Mouse (Mus musculus) lung, postnatal 10 days (tissue): ENCODE results near the gene Gprin2.
A peak's percentile ranks its signal among the peaks of the same experiment; 100 is the strongest.

ENCODE experiments used
- DNase-seq: peaks from one replicate; pipeline ENCODE4 v3.0.0; 2021

Gene Gprin2

DNA sequence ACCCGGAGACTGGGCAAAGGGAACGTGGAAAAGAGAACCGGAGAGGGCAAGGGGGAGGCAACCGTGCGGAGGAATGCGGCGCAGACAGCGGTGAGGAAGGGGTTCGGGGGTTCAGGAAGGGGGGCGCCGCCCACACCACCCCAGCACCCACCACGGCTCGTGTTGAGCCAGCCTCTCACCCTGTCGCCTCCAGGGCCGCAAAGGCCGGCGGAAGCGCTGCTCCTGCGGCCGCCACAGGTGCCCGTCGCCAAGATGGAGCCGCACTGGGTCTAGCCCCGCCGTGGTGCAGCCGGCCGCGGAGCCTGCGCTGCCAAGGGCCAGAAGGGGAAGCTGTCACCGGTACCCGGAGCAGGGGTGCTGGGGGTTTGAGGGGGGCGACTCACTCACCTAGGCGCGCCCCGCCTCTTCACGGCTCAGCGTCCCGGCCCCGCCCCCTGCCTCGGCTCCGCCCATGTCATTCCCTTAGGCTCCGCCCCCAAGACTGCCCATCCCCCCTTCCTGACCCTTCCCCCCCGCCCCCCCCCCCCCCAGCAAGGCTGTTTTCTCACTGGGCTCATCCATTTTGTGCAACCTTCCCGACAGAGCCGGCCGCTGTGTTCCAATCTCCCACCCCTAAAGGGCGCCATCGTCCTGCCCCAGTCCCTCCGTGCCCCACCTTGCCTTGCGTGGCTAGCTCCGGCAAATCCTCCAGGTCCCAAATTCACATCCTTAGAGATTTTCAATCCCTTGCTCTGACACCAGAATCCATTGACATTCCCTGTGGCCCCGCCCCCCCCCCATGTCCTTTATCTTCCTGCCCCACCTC, at the start of gene Gprin2:
Gprin2 (minus strand) TSS at position 423 of the 805 bp plus-strand sequence.
- peak; percentile 29 for DNase-seq

GRCm38 (mm10) chr14:34240676-34241075, 39.2 kb upstream of the Gprin2 start:
- no peak for DNase-seq

- no peak for DNase-seq
These were observed 38.8 kb upstream of the Gprin2 start for GRCm38 (mm10) chr14:34240263-34240662.

- peak; percentile 85 for DNase-seq
These were observed 33.4 kb upstream of the Gprin2 start for GRCm38 (mm10) chr14:34234630-34235380.

DNA sequence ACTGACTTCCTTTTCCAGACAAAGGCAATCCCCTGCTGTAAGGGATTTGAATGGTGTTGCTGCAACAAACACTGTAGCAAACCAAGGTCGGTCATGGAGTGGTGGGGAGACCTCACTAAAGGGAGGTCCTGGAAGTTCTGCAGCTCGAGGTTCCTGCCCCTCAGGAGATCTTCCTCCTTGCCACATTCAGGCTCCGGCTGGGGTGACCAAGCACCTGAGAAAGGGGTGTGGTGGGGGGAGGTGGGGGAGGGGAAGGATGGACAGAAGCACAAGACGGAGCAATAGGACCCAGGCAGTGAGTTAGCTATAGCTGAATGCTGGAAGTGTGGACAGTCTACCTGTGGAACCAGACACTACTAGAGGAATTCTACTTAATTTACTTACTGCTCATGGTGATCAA, 32.4 kb upstream of the Gprin2 start:
- DNase-seq, result no peak

DNA sequence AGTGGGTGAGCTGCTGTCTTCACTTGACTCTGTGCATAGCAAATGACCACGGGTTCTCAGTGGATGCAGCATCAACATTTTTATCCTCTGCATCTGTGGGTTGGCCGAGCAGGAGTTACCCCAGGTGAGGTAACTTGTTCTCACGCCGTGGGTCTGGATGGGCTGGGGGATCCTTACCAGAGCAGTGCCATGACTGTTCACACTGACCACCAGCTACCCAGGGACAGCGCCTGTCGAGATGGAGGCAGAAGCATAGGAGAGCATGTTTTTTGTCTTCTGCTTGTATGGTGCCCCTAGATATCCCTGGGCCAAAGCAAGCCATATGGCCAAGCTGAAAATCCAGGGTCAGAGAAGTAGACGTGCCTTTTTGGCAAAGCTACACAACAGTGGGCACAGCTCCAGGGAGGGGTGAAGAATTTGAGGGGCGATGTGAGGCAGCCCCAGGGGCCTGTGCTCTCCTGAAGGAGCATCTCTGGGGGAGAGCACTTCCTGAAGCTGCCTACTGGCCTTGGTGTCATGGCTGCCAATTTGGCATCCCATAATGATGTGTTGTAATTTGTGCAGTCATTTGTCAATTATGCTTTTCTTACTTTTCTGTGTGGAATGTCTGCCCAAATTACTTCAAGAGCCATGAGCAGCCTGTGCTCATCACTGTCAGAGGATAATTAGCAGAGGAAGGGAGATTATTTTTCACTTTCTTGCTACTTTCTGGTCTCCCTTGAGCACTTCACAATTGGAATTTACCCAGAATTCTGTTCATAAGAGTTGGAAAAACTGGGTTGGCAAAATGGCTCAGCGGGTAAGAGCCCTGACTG, 31.6 kb upstream of the Gprin2 start:
- DNase-seq, result peak; percentile 11

DNA sequence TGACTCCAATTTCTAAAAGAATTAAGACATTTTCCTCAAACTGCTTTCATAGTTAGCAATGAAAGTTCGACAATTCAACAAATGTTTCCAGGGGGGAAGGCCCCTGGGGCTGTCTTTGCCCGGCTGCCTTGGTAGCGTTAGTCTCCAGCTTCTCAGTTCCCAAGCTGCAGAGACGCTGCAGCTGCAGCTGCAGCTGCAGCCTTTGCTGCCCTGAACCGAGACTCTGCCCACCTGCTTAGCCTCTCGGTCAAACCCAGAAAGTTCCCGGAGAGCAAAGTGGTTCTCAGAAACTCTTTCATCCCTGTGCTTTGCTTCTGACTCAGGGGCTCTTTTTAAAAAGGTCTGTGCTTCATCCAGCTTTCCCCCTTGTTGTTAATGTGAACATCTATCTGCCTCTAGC, 30.9 kb upstream of the Gprin2 start:
- DNase-seq, result no peak

DNA sequence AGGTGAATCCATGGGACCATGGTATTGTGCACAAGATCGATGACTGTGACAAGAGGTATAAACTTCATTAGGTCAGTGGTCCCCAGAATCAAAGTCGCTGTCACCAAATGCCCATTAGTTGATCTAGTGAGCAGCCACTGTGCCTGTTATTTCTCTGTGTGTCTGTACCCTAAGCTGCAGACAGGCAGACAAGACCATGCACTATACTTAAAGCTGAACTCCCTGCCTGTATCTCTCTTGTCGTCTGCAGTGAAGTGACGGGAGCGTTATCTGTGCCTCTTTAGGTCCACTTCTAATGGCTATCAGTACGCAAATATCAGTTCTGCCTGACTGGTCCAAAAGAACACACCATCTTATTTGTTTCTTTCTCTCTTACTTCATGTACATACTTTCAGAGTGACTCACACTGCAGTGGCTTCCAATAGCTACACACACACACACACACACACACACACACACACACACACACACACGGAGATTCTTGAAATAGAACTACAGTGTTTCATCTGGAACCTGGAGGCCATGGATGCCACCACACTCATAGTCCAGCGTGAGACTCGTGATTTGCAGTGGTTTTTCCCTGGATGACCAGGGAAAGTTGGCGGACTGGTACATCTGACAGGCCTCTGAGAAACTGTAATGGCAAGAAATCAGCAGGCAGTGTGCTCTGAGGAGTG, 27.5 kb upstream of the Gprin2 start:
- peak; percentile 28 for DNase-seq

GRCm38 (mm10) chr14:34227981-34228380, 26.5 kb upstream of the Gprin2 start:
- DNase-seq, result no peak

DNA sequence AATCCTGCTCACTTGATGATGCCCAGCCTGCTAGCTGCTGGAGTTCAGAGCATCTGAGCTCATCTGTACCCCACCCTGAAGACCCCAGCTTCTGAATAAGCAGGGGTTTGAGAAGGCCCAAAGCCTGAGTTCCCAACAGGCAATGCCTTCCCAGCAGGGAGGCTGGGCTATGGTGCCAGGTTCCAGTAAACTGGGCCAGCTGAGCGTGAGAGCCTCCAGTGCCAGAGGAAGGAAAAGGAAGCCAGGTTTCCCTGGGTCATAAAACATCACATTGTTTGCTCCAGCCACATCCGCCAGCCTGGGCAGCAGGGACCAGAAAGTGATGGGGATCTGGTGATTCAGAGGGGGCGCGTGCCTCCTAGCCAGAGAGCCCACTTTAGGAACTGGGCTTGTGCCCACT, 25.1 kb upstream of the Gprin2 start:
- peak; percentile 32 for DNase-seq

DNA sequence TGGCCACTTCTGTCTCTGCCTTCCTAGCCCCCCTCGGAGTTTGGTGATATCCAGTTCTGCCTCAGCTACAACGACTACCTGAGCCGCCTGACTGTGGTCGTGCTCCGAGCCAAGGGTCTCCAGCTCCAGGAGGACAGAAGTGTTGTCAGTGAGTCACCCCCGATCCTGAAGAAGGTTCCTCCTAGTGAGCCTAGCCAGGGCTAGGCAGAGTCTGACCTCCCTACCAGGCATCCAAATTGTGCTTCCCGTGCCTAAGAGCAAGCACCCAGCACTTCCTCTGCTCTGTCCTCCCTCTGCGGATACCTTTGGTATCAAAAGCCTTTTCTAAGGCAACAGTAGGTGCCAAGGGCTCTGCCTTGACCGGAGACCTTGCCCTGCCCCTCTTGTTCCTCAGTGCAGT, 24.5 kb upstream of the Gprin2 start:
- no peak for DNase-seq

- DNase-seq, result peak; percentile 49
These were observed 22.0 kb upstream of the Gprin2 start for GRCm38 (mm10) chr14:34223362-34223898.

GRCm38 (mm10) chr14:34221416-34222077, 20.1 kb upstream of the Gprin2 start:
- peak; percentile 18 for DNase-seq

DNA sequence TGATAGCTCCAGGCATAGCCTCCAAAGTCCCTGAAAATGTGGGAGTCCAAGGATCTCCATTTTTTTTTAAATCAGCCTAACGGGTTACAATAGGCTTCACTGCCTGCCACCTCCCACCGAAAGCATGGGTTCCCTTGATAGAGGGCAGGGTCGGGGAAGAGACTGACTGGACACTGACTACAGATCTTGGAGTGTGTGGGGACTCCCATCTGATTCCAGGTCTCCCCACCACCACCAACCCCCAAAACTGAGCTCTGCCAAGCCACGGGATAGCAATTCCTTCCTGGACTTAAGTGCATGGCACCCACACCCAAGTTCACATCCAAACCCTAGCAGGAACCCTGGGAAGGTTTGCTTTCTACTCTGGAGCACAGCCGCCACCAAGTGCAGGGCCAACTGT, 19.0 kb upstream of the Gprin2 start:
- no peak for DNase-seq

DNA sequence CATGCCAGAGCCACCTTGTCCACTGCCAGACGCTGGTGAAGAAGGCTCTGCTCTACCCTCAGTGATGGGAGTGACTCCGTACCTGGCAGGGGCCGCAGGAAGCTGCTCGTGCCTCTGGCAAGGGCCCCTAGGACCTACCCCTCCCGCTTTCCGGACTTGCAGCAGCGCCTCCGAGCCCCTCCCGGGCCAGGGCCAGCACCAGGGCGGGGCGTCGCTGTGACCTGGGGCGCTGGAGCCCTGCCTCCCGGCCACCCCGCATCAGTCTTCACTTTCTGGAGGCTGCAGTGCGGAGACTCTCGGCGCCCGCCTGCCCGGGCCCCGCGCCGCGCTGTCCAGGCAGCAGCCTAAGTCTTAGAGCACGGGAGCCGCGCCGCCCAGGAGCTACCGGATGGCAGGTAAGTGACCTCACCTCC, 18.3 kb upstream of the Gprin2 start:
- peak; percentile 18 for DNase-seq

- no peak for DNase-seq
These were observed 17.8 kb upstream of the Gprin2 start, which contains the start of gene Syt15 for GRCm38 (mm10) chr14:34219295-34219694. Gene Syt15 (plus strand): TSS chr14:34219595.

- peak; percentile 76 for DNase-seq
These were observed 14.1 kb upstream of the Gprin2 start for GRCm38 (mm10) chr14:34215451-34216127.

- DNase-seq, result no peak
These were observed 8.5 kb upstream of the Gprin2 start for GRCm38 (mm10) chr14:34209942-34210341.

DNA sequence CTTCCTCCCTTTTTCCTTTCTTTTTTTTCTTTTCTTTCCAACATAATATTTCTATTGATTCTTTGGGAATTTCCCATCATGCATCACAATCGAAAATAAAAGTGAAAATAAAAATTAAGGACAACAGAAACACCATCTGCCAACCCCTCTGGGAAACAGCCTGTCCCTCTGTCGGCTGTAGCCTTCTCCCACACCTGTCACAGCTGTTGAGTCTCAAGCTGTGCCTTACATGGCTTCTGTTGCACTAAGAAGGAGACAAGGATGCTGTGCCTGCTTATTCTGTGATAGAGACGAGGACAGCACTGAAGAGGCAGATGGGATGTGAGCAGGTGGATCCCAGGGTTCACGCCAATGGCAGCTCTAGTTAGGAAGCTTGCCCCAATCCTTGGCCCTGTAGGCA, 7.6 kb upstream of the Gprin2 start:
- DNase-seq, result no peak

DNA sequence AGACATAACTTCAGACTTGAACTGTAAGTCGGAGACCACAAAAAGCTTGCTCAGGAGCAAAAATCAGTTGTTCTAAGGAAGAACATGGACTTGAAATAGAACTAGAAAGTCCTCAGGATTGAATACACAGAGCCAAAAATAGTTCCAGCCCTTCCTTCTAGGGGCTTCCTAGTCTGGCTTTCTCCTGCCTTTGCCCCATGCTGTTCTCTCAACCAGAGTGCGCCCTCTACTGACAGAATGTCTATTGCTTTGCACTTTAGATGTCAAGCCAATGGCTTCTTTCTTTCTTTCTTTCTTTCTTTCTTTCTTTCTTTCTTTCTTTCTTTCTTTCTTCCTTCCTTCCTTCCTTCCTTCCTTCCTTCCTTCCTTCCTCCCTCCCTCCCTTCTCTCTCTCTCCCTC, 7.2 kb upstream of the Gprin2 start:
- DNase-seq, result peak; percentile 74

- DNase-seq, result no peak
These were observed 6.5 kb upstream of the Gprin2 start for GRCm38 (mm10) chr14:34207996-34208395.
